Mouse (Mus musculus) cerebral cortex, adult 2 months (tissue): ENCODE results near the gene Tenm2.

ENCODE experiments used
- WGBS: fragments of 180-500 bp; shearing (Covaris S2); methylation state at CpG from one replicate; pipeline ENCODE4 v1.1.7; 2018; 5-methylcytosine and 5-hydroxymethylcytosine counted together

Gene Tenm2

DNA sequence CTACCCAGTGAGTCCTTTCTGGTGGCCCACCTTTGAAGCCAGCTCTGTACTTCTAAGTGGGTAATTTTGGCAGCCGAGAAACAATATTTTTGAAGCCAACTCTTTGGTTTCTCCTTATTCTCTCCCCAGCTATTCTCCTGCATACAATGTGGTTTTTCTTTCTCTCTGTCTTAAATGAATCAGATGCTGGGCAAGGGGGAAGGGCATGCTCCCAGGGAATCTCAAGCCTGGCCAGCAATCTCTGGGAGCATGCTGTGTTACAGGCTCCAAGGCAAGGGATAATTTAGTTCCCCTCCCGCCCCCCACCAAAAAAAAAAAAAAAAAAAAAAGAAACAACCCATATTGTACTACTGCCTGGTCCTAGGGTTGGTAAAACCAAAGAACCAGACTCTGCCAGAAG lies 1112.5 kb downstream of the Tenm2 start:
- 47% methylated on average over 2 of the region's 2 CpGs for WGBS

GRCm38 (mm10) chr11:36121410-36121929 lies 1114.3 kb downstream of the Tenm2 start:
- WGBS, result 41% methylated on average over 8 of the region's 8 CpGs

- 24% methylated on average over 7 of the region's 7 CpGs for WGBS
Measured at GRCm38 (mm10) chr11:36120591-36121409, 1115.0 kb downstream of the Tenm2 start.

GRCm38 (mm10) chr11:36113326-36113725 lies 1122.4 kb downstream of the Tenm2 start:
- WGBS, result 49% methylated on average over 12 of the region's 12 CpGs

DNA sequence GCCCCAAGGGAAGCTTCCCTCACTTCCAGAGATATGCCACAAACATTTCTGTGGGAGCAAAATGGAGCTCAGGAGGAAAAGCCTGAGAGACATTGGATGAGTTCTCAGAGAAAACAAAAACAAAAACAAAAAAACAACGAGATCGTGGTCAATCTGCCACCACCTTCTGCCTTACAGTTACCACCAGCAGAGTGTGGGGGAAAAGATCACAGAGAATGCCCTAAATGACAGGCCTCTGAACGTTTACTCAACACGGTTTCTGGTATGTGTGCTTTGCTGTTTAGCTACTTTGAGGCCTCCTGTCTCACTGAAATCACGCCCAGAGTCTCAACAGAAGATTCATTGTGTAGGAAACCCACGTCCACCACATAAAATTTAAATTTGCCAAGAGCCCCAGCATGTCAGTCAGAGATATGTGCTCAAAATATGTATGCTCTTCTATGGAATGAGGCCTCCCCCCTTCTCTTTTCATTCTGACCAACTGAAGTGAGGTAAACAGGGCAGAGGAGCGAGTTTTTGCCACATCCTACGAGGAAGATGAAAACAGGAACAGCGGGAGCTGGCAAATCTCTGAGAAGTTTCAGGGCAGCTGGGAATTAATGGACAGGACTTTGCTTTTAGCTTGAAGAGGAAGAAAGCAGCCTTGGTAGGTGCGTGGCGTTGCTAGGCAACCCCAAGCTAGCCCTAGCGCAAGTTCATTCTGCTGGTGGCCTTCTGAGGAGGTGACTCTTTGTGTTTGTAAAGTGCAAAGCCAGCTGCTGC lies 1126.6 kb downstream of the Tenm2 start:
- WGBS, result 33% methylated on average over 12 of the region's 12 CpGs

GRCm38 (mm10) chr11:36107840-36108239 lies 1127.9 kb downstream of the Tenm2 start:
- 62% methylated on average over 6 of the region's 6 CpGs for WGBS

- 39% methylated on average over 10 of the region's 10 CpGs for WGBS
Measured at GRCm38 (mm10) chr11:36106639-36107038, 1129.1 kb downstream of the Tenm2 start.

DNA sequence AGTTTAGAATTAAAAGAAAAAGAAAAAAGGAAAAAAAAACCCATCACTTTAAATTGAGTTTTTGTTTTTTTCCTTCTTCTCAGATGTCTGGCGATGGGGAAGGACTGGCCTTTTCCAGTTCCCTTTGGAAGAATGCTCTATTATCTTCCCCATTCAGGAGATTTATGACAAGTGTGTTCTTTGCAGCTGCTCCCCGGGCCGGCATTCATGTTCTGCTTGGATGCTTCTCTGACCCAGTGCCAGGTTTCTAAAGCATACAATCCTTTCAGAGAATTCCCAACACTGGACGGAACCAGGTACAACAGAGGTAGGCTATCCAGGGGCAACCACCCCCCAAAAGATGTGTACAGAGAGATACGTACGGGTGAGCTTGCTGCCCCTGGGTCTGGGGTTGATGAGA lies 1132.2 kb downstream of the Tenm2 start:
- 67% methylated on average over 6 of the region's 6 CpGs for WGBS

DNA sequence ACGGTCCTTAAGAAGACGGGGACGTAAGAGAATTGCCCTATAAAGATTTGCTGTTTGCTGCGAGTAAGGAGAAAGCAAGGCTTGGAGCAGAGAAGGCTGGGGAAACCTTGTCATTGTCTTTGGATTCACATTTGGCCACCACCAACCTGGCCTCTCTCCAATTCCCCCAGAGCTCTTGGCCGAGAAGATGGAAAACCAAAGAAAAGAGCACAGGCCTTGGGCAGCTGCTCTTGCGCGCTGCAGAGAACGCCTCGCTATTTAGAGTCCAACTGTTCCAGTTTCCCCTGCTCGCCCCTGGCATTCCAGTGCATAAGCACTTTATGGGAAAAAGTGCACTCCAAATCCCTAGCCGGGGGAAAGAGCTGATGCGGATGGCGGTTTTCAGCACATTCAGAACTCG lies 1139.5 kb downstream of the Tenm2 start:
- 46% methylated on average over 14 of the region's 14 CpGs for WGBS

DNA sequence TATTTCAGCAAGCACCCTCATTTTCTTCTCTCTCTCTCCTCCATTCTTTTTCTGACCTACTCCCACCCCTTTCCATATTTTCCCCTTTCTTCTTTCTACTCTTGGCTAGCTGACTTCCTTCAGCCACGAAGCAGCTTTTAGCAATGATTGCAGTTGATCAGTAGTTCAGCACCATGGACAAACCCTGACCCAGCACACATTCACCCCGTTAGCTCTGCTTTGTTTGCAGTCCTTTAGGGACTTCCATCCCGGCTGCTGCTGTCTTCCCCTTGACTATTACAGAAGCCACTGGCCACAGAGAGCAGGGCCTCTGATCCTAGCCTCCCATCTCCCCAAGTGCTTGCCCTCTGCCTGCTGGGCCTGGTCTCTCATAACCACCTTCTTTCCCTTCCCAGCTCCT lies 1145.6 kb downstream of the Tenm2 start:
- 38% methylated on average over 3 of the region's 3 CpGs for WGBS

DNA sequence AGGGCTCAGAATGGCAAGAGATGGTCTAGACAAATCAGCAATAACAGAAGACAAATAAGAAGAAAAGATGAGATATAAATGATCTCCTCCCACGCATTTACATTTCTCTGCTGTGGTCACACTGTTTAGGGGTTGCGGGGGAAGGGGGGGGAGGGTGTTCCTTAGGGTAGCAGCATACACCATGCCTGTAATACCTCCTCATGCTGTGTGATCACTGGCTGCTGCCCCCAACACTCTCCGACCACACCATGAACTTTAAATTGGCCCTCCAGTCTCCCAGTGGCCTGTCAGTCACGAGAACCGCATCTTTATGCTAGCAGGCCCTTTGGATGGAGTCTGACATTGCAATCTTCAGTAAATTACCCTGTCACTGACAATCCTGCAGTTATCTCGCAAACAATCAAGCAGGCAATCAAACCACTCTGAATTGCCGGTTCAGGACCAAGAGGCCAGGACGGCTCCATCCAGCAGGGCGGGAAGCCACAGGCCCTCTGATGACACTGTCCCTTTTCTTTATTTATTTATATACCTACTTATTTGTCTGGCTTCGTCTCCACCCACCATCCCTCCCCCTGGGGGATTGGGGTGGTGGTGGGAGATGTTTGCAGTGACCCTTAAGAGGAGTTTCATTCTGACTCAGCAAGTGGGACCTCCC lies 1154.2 kb downstream of the Tenm2 start:
- 76% methylated on average over 10 of the region's 10 CpGs for WGBS

DNA sequence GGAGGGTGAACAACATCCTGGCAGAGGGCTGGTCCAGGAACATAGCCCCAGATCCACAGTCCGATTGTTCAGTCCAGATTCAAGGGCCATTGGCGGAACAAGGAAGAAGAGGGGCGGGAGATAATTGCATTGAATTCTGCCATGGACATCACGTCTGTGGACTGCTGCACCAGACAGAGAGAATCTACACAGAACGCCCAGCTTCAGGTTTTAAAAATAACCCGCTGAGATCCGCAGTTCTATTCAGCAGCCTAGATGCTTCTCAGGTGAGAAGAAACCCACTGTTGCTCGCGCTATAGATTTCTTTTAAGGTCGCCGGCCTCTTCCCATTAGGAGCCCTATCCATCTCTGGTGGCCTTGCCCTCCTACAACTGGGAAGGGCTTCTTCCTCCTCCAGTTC lies 1155.0 kb downstream of the Tenm2 start:
- 51% methylated on average over 11 of the region's 11 CpGs for whole genome bisulfite sequencing

DNA sequence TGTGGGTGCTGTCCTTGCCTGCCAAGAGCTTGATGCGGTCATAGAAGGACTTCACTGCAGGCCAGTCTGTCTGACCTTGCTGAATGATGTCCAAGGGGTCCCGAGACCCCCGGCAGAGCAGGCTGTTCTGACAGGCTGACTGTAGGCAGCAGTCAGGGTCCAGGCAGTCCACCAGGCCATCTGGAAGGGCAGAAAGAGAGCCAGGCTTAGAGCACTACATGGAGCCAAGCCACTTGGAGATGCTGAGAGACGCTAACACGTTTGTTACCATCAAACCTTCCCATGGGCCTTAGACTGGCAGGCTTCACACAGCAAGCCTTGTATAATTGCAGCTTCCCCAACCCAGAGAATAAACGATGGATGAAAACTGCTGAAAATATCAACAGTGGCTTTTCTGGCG lies 1157.4 kb downstream of the Tenm2 start:
- 62% methylated on average over 7 of the region's 7 CpGs for WGBS

GRCm38 (mm10) chr11:36074015-36074567 lies 1161.7 kb downstream of the Tenm2 start:
- WGBS, result 45% methylated on average over 8 of the region's 8 CpGs

DNA sequence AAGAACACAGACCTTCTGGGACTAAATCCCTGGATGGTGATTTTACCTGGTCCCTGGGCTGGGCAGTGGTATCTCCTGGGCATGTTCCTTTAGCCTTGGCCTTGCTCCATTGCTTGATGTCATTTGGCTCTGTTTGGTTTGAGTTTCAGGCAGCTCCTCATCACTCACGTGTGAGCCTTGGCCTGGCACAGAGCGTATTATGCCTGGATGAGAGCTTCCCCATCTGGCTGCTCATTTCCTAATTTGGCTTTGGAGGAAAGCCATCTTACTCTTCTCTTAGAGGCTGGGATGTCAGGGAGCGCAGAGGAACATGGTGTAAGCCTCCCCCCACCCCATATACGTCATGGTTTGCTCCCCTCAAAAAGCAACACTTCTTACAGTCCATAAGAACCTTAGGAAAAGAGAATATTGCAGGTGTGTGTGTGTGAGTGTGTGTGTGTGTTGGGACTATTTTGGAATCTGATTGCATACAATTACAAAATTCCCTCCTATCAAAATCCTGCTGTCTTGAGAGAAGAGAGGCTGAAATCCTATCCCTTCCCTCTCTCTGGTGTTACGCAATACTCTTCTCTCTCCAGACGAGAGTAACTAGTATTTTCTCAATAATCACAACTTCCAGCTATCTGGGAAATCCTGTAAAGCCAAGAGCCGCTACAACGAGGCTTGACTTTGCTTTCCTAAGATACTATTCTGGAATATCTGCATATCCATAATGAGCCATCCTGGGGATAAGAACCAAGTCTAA lies 1162.5 kb downstream of the Tenm2 start:
- 33% methylated on average over 8 of the region's 8 CpGs for WGBS

DNA sequence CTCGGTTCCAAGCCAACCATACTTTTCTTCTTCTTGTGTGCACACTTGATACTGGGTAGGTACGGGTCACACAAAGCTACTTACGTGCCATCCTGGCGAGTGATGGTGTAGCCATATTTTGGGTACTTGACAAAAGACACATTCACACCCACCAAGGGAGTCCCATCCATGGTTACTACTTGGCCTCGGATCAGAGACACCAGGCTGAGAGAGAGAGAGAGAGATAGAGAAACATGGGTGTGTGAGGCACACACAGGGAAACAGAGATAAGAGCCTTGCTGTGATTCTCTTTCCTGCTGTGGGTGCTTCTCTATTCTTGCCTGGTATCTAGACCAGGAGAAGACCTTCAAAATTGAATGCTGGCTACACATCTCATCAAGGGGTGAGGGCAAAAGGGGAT lies 1163.1 kb downstream of the Tenm2 start:
- WGBS, result 53% methylated on average over 5 of the region's 5 CpGs

GRCm38 (mm10) chr11:36072038-36072437 lies 1163.7 kb downstream of the Tenm2 start:
- 35% methylated on average over 9 of the region's 9 CpGs for WGBS

DNA sequence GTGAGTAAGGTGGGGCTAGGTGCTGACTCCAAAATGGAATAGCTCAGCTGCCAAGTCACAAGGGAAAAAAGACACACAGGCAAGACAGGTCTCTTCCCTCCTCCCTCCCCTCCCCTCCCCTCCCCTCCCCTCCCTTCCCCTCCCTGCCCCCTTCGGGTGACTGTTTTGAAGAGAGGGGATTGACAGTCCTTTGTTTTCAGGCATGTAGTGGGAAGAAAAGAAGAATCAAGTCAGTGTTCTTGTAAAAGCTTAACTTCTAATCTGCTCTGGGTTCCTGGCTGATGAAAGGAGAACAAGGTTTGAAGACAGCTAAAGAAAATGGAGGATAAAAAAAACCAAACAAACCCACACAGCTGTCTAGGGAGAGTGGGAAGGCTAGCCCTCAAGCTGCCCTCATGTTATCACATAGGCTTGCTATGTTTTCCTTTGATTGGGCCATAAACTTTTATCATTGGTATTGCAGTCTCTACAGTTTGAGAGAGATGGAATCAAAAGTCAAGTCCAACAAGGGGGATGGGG lies 1176.4 kb downstream of the Tenm2 start:
- WGBS, result 13% methylated on average over 1 of the region's 1 CpGs

GRCm38 (mm10) chr11:36056525-36056924 lies 1179.2 kb downstream of the Tenm2 start:
- WGBS, result 86% methylated on average over 11 of the region's 11 CpGs

GRCm38 (mm10) chr11:36054323-36054722 lies 1181.4 kb downstream of the Tenm2 start:
- 66% methylated on average over 7 of the region's 7 CpGs for whole genome bisulfite sequencing

GRCm38 (mm10) chr11:36053457-36053856 lies 1182.3 kb downstream of the Tenm2 start:
- 53% methylated on average over 4 of the region's 4 CpGs for WGBS
